Mouse (Mus musculus): ENCODE measurements around the gene Fndc10.
"Not testable (repeated sequence)": the region's sequence is repeated elsewhere in the genome, so short reads cannot be mapped to it uniquely, and the experiment has no call there.

The Fndc10 gene

GRCm38 (mm10) chr4:155735788-155736187 is 41.6 kb downstream of the Fndc10 start:
- DNase-seq (ENCODE audit: low spot score in 2 of 2): no peak

- DNase-seq (ENCODE audit: low spot score in 2 of 2): no peak
These were observed 42.3 kb downstream of the Fndc10 start for GRCm38 (mm10) chr4:155736421-155736820.

- DNase-seq (ENCODE audit: low spot score in 2 of 2): no peak
These were observed 44.1 kb downstream of the Fndc10 start for GRCm38 (mm10) chr4:155738262-155738661.

GRCm38 (mm10) chr4:155739152-155739551 is 45.0 kb downstream of the Fndc10 start:
- DNase-seq (ENCODE audit: low spot score in 2 of 2): no peak

- no peak for DNase-seq (ENCODE audit: low spot score in 2 of 2)
These were observed 45.8 kb downstream of the Fndc10 start for GRCm38 (mm10) chr4:155739741-155740636.

- DNase-seq (ENCODE audit: low spot score in 2 of 2): not testable (repeated sequence)
These were observed 46.5 kb downstream of the Fndc10 start for GRCm38 (mm10) chr4:155740681-155741080.

- DNase-seq (ENCODE audit: low spot score in 2 of 2): no peak
These were observed 48.5 kb downstream of the Fndc10 start for GRCm38 (mm10) chr4:155742684-155743083.

GRCm38 (mm10) chr4:155744474-155744873 is 50.3 kb downstream of the Fndc10 start:
- no peak for DNase-seq (ENCODE audit: low spot score in 2 of 2)

- no peak for DNase-seq (ENCODE audit: low spot score in 2 of 2)
These were observed 51.0 kb downstream of the Fndc10 start for GRCm38 (mm10) chr4:155745136-155745535.
